Mouse (Mus musculus) liver, embryonic 14.5 days (tissue): ENCODE measurements around the gene Ifit1.

Source experiments
- CTCF ChIP-seq: IDR thresholded peaks from 2 replicates; pipeline ENCODE4 v1.5.1; 2016; ENCODE audit warnings: antibody characterized with exemption, low read depth, control low read depth
- EP300 ChIP-seq: IDR thresholded peaks from 2 replicates; pipeline ENCODE4 v1.6.1; 2016; ENCODE audit warnings: antibody characterized with exemption, low read depth

- TF ChIP-seq CTCF (no peak), EP300 (no peak)
Measured at GRCm38 (mm10) chr19:34697461-34697860, 56.8 kb downstream of the Ifit1 start.
